Mouse (Mus musculus) embryo, embryonic 10 days (tissue): ENCODE data around the gene Th.

Experiments used
- DNase-seq: peaks from one replicate; pipeline ENCODE4 v3.0.0-alpha.2; 2015; ENCODE audit warnings: low spot score

Th gene

DNA sequence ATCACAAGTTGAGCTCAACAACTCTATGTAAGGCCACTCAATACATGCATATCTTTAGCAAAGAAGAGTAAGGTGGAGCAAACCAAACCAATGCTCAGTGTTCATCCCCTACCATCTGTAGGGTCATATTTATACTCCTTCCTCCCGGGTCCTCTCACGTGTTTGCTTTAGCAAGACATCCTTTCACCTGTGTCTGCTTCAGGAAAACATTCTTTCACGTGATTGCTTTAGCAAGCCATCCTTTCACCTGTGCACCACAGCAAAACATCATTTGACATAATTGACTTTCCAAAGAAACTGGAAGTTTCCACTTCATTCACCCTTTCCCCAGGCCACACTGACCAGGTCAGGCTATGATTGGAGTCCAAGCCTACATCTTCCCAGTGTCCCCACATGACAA is at the start of gene Th:
TSS of gene Th (minus strand) at position 101 of the 400 bp plus-strand sequence.
- no peak for DNase-seq

DNA sequence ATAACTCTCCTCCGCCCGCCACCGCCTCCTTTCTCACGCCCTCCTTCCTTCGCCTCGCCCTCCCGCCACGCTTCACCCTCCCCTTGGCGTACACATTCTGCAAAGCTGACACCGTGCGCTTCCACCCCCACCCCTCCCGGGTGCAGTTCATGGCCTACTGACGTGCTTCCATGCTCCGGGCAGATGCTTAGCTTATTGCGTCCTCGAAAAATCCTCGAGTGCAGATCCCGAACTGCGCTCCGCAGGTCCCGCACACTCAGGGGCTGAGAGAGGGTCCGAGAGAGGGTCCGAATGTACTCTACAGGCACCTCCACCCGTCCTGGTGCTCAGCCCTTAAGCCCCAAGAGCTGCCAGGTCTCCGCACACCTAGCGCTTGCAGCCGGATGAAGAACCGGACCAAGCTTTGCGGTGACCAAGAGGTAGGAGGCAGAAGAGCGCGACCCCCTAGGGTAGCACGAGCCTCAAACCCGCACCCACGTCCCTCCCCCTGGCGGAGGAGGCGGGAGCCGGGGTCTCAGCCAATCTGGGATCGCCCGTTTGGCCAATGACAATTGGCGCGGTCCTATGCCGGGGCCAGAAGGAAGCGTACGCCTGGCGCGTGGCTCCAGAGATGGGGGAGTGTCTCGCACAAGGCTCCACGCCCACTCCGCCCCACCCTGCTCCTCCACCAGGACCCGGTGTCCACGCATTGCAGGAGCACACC is 38.0 kb upstream of the Th start, which contains the start of gene Ascl2:
TSS of gene Ascl2 (minus strand) at position 456 of the 703 bp plus-strand sequence.
- DNase-seq, result peak; percentile 67

DNA sequence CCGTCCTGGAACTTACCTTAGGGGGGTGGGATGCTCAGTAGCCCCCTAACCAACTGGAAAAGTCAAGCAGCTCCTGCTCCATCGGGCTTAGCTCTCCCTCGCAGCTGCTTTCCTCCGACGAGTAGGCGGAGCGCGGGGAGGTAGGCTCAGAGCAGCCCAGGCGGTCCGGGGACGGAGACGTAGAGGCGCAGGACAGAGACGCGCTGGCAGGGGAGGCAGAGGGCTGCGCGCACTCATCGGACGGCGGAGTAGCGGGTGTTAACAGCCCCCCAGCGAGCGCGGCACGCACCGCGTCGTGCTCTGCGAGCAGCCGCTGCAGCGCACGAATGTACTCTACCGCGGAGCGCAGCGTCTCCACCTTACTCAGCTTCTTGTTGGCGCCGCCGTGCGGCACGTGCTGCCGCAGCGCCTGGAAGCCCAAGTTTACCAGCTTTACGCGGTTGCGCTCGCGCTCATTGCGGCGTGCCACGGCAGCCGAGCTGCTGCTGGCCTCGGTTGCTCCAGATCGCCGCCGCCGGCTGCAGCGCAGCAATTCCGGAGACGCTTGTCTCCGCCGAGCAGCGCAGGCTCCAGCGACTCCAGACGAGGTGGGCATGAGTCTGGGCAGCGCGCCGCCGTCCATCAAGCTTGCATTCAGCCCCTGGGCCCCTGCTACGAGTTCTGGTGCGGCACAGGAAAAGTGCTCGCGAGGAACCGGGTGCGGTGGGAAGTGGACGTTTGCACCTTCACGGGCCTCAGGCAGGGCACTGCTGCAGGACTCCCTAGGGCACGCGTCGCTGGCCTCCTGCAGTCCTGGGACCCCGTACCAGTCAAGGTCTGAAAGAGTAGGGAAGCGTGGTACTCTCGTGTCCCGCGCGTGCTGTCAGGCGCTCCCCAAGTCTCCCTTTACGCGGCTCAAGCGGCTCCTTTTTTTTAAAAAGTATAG is 37.2 kb upstream of the Th start:
- DNase-seq, result peak; percentile 90

DNA sequence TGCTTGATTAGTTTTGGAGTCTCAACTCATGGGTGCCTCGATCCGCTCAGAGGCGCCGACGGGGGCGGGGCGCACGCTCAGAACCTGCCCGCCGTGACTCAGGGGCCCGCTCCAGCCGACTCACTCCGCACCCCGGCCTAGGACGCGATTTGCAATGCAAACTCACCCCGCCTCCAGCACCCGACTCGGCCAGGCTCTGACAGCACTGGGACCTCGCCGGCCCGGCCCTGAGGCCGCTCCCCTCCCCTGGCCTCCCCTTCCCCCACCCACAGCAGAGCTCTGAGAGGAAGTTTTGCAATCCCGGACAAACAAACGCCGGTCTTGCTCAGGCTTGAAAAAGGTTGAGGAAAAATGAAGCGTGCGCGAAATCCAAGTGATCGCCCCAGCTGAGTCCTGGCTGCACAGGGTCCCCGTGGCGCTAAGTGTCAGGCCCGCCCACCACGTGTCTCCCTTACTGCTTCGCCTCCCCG is 36.5 kb upstream of the Th start:
- peak; percentile 38 for DNase-seq

DNA sequence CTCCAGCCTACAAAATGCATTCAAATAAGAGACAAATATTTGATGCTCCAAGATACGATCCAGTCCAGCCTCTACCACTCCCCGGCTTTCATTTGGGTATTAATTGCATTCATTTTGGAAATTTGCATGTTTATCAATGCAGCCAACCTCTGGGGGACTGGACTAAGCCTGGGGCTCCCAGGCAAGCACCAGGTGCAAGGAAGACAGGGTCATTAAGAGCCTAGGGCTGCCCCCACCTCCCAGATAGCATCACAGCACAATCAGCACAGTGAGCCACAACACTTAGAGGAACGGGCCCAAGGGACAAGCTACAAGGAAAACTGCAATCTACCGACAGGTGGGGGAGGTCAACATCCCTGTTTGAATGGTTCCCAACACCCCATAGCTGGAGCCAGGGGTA is 28.8 kb upstream of the Th start:
- no peak for DNase-seq

DNA sequence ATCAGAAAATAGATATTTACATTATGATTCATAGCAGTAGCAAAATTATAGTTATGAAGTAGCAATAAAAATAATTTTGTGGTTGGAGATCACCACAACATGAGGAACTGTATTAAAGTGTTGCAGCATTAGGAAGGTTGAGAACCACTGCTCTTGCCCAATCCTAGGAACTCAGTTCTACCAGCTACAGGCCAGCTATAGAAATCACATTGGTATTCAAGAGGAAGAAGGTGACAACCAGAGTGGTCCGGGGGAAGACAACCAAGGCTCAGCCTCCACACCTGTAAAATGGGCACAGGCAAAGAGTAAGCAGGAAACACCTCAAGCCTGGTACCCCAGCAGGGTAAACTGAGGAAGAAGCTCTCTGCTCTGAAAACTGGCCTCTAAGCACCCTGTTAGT is 27.9 kb upstream of the Th start:
- DNase-seq, result no peak

DNA sequence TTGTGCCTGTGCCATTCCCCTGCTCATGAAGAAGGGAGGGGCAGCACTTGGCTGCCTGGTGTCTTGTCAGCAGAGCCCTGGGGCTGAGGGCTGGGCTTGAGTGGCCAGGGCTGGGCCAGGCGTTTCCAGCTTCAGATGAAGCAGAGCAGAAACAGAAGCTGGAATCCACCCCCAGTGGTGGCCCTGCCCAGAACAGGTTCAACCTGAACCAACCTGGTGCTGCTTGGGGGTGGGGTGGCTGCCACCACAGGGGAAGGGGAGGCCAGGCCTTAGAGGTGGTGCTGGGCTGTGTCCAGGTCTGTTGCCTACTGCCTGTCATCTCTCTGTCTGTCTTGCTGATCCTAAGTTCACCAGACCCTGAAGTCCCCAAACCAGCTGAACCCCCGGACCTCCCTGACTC is 25.1 kb upstream of the Th start:
- DNase-seq, result no peak

DNA sequence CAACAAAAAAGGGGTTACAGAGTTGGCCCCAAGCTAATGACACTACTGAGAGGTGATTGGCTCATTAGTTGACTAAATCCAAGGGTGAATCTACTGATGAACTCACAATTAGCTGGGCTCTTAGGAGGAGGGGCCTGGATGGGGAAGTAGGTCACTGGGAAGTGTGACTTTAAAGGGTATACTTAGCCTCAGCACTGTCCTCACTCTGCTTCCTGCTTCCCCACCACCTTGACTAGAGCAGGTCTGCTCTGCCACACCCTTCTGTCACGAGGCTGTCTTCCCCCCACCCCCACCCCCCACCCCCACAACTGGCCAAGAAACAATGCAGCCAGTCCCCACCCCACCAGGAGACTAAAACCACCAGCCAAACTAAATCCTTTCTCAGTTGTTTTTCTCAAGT is 18.6 kb upstream of the Th start:
- no peak for DNase-seq

DNA sequence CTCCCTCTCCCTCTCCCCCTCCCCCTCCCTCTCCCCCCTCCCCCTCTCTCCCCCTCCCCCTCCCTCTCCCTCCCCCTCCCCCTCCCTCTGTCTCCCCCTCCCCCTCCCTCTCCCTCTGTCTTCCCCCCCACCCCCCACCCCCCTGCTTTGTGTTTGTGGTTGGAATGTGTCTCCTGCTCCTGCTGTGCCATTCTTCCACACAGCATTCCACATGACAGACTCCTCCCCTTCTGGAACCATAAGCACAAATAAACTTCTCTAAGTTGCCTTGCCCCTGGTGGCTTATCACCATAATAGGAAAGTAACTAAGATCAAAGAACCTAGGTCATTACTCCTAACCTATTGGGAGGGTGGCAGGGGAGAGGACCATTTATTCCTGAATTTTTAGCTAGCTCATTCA is 6.7 kb upstream of the Th start:
- DNase-seq, result no peak

DNA sequence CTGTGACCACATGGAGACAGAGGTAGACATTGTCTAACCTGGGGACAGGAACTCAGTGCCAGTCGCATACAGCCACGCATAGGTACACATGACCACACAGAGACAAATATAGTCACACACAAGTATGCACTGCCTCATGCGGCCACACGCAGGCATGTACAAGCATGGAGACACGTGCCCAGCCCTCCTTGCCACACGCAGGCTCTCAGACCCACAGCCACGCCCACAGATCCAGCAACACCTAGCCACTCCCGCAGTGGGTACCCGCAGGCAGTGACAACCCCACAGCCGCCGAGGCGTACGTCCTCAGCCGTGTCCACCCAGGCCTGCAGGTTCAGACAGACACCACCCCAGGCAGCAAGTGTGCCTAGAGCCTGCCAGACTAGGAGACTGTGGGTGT is 4.8 kb upstream of the Th start:
- DNase-seq, result no peak

DNA sequence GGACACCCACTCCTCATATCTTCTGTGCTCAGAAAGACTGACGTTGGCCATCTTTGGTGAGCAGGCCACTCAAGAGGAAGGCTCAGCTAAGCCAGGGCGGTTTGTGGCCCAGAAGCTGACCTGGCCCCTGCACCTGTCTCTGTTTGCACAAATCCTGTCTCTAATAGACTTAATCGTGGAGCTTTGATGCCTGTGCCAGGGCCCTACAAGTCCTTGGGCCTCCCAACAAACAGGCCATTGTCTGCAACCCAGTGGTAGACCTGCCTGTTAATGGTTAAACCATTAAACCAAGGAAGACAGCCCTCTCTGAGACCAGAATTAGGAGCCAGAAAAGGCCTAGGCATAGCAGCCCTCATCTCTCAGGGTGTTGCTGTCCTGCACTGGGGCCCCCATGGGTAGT is 1.5 kb upstream of the Th start:
- DNase-seq, result no peak

DNA sequence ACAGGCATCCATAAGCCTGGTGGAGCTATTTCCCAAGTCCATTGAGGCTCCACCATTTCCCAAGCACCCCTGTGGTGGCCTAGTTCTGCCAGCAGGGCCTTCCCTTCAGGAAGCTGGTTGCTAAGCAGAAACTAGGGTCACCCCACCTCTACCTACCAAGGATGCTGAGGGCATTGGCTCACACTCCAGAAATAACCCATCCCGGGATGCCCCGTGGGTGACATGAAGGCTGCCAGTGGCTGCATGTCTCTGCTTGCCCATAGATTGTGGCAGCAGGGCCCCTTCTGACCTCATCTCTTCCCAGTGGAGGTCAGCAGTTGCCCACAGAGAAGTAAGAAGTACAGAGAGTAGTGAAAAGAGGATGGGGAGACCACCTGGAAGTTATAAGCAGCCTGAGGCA is 1.4 kb downstream of the Th start:
- DNase-seq, result no peak

DNA sequence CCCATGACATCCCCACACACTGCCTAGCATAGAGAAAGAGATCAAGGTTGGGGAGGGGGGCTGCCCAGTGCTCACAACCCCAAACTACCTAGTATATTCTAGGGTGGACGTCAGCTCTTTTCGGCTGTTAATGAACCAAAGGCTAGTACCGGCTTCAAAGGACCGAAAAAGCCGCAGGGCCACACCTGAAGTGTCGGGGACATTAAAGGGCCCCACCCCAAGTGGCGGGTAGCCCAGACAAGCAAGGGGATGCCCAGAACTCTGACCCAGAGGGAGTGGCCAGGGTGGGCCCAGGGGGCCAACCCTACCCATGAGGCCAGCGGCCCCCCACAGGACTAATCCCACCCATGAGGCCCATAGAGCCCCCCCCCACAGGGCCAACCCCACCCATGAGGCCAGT is 3.6 kb downstream of the Th start:
- DNase-seq, result no peak

DNA sequence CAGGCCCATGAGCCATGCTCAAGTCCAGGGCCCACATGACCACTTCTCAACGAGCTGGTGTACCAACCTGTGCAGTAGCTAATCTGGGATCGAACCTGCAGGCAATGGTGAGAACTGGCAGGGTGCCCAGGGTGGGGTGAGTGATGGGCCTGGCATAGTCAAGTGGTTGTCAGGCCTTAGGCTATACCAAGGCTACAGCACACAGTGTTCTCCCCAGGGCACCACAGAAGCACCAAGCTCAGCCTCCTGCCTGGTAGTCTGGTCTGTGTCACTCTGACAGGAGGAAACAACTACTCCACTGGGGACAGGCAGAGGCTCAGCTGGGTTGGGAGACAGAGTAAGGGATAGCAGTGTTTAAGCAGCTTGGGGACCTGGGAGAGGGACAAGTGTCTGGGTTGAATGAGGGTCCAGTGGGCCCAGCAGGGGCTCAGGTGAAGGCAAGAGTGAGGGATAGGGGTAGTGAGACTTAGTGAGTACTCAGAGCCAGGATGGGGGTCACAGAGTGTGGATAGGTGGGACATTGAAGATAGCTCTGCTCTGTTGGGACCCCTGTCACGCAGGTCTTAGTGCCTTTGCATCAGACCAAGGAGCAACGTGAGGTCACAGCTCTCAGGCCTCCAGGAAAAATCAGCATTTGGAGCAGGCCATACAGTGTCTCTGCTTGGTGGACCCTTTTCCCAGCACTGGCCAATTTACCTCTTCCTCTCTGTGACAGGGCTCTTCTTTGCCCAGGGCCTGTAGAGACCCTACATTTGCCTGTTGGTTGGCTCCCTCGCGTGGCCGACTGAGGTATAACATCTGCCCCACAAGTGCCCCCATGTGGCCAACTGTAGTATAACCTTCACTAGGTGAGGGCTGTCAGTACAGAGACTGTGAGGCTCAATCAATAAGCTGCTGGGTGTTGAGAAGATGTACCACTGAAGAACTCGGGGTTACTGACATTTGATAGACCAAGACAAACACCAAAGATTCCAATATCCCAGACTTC is 12.0 kb downstream of the Th start:
- DNase-seq, result peak; percentile 70

DNA sequence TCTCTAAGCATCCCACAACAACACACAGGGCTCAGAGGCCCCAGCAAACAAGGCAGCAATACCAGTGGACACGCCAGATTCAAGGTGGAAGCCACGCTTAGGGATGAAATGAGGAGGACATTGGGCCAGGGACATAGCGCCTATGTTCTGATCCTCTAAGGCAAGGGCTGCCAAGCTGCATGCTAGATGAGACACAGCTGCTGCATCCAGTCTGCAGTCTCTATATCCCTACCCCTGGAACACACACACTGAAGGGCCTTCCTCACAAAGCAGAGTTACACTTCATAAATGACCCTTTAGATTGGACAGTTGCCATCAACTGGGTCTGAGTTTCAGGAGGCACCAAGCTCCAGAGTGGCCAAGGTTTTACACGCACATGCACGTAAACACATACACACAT is 13.3 kb downstream of the Th start:
- no peak for DNase-seq

DNA sequence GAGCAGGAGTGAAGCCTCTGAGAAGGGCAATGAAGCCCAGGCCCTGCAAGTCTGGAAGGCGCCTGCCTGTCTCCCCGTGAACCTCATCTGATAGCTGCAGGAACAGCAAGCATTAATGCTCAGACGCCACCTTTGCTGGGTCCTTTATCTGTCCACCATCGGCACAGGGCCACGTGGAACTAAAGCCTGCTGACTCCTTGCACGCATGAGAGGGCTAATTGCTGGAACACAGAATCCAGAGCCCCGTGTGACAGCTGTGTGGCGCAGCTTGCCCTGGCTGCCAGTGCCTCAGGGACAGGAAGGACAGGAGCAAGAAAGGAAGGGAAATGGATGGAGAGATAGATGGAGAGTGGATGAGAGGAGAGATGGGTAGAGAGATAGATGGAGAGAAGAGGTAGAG is 14.8 kb downstream of the Th start:
- peak; percentile 36 for DNase-seq

DNA sequence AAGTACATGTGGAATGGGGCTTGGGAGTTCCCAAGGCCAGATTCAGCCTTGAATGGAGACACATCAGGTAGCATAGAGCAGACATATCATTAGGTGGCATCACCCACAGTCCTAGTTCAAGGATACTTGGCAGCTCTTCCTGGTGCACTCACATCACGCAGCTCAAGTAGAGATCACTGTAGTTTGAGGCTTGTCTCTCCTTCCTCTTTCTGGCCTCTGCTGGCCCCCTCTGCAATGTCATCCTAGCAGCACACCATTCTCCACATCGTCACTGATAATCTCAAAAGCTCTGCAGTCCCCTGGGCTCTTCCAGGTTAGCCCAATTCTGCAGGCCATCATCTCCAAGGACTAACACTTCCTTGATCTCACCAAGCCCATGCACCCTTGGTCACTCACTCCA is 19.2 kb downstream of the Th start:
- DNase-seq, result no peak

DNA sequence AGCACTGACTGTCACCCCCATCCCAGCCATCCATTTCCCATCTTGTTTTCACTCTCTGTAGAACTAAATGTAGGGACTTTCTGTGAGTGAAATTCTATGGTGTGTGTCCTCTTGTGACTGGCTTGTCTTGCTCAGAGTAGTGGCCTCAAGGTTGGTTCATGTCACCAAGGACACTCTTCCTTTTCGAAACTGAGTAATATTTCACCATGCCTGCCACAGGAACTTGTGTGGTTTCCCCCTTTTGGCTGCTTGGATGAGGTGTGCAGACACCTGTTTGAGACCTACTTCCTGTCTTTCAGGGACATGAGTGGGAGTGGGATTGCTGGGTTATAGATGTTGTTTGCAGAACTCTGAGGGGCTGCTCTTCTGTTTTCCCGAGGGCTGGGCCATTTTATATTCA is 20.8 kb downstream of the Th start:
- DNase-seq, result no peak

DNA sequence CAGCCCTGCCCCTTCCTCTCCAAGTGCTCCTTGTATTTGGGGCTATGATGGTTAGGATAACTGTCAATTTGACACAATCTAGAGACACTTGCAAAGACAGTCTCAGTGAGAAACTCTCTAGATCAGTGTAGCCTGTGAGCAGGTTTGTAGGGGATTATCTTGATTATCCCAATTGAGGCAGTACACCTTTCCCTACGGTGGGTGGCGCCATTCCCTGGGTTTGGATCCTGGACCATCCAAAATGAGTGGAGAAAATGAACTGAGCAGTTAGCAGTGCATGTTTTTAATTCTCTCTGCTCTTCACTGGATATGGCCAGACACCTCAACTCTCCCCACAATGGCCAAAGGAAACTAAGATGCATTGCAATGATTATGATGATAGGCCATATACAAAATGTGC is 21.3 kb downstream of the Th start:
- DNase-seq, result no peak

DNA sequence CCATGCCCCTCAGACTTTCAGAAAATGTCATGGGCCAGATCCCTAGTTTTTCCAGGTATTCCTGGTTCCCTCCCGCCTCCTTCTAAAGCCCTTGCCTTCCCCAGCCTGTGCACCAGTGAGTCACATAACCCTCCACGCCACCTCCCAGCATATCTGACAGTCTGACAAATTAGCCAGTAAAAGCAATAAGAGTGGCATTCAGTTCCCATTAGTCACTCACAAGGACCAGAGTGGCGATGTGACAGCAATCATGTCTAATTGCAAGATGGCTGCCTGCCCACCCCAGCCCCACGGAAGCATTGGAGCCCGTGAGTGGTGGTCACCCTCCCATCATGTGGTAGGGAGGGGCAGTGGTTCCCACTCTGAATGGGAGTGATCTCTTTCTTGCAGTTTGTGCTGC is 25.3 kb downstream of the Th start:
- no peak for DNase-seq

DNA sequence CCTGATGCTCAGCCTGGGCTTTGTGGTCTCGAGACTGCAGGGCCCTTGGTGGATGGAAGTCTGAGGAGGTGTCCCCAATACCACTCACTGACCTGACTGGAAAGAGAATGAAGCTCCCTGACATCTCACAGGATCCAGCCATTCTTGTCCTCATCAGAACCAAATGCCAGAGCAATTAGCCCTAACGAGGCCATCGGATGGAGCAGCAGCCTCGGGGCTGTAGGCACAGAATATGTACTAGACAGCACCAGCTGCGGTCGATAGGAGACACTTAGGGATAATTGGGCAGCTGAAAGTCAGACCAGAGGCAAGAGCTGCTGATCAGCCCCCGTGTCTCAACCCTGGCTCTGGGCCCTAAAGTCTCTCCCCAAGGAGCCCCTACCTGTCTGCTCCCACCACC is 26.6 kb downstream of the Th start:
- DNase-seq, result no peak

DNA sequence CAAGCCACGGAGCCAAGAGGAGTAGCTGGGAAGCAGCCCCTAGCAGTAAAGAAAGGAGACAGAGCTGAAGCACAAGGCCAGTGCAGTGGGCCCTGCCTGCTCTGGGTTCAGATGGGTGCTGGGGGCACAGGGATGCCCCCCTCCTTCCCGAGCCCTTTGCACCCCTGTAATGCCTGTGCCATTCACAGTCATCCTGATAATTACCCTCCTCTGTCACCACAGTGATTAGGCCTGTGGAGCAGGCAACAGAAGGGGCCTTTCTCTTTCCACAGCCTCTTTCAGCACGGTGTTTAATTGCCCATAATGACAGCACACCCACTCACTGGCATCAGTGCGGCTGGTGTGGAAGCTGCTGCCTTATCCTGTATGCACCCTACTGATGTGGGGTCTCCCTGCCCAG is 28.0 kb downstream of the Th start:
- no peak for DNase-seq
